Mouse (Mus musculus) B cell, adult 2 months (primary cell): ENCODE measurements around the gene Wdr35.
A peak's percentile ranks its signal among the peaks of the same experiment; 100 is the strongest.

Experiments
- DNase-seq, 2 experiments: peaks; one replicate each; pipeline ENCODE4 v3.0.0; 2022

Gene Wdr35

DNA sequence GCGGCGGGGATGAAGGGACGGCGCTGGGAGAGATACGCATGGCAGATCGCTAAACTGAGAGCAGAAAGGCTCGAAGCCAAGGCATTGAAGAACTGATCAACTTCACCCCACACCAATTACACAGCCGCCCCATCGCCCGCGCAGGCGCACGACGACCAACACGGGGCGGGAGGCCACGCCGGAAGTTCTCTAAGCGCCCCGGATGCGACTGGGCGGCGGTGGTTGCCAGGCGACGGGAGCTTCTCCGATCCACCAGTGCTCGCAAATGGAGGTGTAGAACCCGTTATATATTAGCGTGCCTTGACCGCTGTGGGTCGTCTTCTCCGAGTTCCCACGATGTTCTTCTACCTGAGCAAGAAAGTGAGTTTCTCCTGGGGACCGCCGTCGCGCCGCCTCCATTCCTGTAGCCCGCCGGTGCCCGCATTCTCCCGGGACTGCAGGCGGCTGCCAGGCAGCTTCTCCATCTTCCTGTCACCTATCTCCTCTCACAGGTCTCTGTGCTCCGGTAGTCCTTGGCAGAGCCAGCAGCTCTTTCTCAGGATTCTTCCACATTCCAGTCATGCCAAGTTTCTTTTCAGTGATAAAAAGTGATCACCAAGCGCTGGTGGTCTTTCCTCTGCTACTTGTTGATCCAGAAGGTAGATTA, at the start of gene Wdr35:
TSS of gene Wdr35 (plus strand) at position 73 of the 646 bp plus-strand sequence.
- DNase-seq = peak; percentile 94 to 95

DNA sequence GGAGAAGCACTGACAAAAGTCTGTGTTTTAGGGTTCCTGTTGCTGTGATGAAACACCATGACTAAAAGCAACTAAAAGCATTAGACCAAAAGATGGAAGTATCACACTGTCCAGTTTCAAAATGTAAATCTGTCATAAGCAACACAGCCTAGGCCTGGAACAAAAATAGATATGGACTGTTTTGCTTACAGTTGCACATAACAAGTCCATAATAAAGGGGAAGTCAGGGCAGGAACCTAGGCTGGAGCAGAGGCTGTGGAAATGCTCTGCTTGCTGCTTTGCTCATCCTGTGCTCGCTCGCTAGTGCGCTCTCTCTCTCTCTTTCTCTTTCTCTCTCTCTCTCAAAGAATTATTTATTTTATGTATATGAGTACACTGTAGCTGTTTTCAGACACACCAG, 46.0 kb upstream of the Wdr35 start:
- DNase-seq = peak; percentile 37 to 48

DNA sequence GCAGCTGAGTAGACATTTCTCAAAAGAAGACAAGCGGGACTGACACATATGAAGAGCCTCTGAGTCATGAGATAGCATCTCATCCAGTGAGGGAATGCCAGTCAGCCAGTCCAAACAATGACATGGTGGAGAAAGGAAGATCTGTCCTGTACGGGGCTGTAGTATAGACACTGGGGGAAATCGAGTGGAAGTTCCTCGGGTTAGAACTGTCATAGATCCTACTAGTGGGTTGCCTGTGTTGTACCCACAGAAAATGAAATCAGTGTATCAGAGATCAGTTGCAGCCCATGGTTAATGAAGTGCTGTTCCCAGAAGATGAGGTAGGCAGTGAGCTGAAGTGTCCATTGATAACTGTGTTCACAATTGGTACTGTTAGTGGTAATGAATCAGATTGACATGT, 44.9 kb upstream of the Wdr35 start:
- DNase-seq = no peak

DNA sequence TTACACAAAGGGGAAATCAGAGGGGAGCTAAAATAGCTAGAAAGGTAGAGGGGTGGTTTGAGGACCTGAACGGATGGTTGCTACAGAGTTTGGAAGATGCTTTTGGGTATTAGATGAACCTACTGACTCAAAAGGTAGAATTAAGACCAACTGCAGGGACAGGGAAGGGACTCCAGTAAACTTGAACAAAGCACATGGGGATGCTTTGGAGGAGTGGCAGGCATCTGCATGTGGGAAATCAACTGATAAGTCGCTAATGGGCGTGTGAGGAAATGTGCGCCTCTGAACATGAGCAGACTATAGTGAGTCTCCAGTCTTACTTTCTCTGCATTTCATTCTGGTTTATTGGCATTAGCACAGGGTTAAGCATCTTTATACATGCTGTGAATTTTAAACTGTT, 42.6 kb upstream of the Wdr35 start:
- no peak for DNase-seq

DNA sequence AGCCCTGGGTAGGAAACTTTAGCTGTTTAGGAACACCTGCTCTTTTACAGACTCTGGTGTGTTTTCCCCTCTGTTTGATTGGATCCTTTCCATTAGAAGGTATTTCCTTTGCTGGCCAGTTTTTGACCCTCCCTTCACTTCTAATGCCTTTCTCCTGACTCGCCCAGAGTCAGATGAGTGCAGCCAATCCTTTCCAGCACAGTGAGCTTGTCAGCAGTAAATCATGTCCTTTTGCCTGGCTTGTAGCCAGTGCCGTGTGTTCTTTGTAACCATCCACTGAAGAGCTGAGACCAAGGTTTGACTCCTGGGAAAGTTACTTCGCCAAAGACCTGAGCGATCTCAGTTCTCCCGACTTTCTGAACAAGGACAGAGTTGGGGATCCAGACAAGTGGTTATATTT, 38.3 kb upstream of the Wdr35 start:
- no peak for DNase-seq

DNA sequence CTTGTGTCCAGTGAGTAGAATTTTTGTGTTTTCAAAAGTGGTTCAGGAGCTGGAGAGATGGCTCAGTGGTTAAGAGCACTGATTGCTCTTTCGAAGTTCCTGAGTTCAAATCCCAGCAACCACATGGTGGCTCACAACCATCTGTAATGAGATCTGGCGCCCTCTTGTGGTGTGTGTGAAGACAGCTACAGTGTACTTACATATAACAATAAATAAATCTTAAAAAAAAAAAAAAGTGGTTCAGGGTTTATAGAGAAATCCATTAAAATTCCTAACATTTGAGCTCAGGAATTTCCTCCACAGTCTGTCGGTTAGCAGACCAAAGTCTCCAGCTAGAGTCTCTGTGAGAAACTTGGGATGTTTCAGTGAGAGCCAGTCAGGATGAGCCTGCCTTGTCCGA, 37.5 kb upstream of the Wdr35 start:
- DNase-seq = peak; percentile 54

DNA sequence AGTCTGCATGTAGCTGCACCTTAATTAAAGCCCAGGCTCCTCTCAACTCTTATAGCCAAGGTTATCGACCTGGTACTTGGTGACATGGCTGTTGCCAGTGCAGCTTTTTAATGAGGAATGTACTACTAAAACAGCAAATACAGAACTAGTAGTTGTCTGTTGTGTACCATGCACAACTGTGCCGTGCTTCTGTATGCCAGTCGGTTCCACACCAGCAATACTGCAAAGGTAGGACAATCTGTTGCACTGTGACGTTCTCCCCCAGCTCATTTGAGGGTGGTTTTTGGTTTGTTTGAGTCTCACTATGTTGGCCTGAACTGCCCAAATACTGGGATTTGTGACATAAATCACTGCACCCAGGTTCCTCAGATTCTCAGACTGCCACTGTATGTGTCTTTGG, 34.2 kb upstream of the Wdr35 start:
- no peak for DNase-seq

DNA sequence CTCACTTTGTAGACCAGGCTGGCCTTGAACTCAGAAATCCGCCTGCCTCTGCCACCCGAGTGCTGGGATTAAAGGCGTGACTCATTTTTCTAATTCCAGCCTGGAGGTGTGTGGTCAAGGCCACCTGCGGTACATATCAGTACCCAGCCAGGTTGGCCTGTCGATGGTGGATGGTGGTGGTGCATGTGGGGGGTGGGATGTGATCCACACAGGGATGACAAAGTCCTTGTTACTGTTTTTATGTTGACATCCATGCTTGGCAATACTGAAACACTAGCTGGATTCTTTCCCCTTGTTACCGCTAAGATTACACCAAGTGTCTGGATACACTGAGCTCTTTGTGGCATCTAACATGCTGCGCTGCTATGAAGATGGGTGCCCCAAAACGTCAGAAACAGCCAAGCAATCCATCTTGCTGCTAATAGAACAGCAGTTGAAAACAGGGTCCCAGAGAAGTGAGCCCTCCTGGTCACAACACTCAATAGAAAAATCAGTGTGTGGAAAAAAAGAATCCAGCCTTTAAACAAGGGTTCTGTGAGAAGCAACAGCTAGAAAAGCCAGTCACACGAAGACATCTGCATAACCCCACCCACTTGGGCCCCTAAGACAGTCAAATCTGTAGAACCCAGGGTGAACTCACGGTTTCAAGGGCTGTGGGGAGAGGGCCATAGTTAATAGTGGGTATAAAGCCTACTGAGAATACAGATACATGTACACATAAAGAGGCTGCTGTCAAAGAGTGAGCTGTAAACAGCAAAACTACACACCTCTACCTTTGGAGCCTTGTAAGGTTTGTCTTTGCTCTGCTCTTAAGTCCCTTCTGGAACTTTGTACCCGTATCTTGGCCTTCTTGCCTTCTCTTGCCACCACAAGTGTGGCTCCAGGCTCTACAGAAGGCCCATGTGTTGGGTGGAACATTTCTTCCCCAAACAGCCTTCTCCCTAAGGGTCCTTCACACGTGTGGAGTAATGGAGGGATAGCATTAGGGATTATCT, 33.4 kb upstream of the Wdr35 start:
- DNase-seq = no peak

DNA sequence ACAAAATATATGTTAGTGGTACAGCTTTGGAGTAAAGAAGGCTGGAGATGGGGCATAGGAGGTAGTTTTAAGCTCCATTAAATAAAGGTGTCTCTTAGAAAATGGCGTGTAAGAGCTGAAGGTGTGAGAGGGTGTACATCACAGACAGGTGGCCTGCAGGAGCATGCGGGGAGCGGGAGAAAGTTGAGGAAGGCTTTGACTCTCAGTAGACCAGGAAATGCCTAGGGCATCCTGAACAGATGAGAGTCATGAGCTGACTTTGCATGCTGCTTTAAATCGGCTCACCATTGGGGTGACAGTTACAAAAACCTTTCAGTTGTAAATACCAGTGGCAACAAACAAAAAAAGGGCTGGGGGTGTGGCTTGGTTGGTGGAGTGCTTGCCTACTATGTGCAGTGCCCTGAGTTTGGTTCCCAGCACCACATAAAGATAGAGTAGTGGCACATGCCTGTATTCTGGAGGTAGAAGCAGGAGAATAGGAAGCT, 32.5 kb upstream of the Wdr35 start:
- DNase-seq = no peak

DNA sequence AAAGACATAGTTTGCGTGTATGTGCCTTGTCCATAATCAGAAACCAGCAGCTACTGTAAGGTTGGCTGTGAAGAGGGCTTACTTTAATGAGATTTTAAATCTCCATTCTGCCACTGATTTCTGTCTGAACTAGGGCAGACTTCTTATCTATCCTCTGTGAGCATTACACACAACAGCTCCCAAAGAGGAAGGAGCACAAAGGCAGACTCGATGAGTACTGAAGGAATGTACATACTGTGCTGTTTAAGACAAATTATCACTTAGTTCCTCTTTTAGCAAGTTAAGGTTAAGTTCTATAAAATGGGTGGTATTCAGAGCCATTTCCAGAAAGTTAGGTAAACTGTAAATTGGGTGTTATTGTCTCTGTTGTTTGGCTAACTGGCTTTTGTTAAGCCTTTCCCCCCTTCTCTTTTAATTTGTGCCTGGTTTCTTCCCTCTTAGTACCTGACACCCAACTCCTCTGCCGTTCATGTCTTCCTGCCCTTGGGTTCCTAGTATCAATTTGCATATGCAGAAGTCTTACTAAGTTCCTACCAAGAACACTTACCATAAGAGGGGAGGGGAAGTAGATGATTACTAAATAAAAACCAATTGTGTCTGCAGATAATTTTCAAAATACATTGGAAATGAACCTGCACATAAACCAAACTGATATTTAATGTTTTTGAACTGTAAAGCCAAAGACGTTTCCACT, 31.8 kb upstream of the Wdr35 start:
- peak; percentile 33 to 36 for DNase-seq

DNA sequence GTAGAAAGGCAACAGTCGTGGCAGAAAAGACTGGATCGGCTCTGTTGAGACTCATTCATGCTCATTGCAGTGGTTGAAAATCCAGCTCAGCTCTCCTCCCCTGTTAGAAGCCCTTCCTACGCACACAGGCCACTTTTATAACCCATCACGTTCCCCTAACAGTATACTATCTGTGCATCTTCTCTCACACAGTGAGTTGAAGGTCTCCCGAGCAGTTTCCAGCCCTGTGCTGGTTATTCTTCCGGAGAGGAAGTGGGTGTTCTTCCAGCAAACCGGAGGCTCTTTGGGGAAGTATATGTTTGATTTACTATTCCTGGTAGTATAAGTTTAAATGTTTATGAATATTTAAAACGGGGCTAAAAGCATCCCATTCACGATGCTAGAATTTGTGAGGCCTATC, 26.5 kb upstream of the Wdr35 start:
- DNase-seq = no peak

DNA sequence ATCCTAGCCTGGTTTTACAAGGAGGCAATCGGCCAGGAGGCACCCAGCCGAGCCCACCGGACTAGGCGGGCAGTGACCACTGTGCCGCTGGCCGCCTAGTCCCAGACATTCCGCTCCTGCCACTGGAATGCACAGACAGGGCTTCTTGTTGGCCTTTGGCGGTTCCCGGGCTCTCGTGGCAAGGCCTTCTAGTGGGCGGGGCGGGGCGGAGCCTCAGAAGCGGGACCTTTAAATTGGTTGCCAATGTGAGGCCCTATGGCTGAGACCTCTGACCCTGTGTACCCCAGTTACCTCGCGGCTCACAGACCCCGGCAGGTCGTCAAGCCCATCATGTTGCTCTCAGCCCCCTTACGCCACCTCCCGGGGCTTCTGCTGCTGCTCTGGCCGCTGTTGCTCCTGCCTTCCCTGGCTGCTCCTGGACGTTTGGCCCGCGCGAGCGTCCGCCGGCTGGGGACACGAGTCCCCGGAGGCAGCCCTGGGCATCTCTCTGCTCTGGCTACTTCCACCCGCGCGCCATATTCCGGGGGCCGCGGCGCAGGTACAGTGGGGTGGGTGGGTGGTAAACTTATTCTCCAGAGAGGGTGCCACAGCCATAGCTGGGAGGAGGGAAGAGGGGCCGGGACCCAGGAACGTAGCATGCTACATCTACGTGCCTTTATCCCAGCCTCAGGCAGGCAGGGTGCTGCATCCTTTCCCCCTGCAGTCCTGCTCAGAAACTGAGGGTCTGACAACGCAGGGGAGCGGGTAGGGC, 25.8 kb upstream of the Wdr35 start, which contains the start of gene Matn3:
TSS of gene Matn3 (plus strand) at position 216 of the 751 bp plus-strand sequence.
- peak; percentile 71 for DNase-seq

DNA sequence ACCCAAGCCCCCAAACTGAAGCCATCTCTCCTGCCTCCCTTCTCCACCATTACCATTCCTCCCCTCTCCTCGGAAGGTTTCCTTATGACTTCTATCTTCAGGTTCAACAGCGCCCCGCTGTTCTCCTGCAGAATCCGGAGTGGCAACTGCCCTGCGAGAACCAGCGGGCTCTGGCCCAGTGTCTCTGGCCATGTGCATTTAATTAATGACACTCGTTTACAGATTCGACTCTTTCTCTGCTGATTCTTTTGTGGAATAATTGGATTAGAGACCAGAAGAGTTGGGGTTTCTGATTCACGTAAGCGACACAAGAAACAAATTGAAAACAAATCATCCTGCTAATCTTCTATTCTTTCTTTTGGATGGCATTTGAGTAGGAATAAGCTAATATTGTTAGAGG, 20.6 kb upstream of the Wdr35 start:
- DNase-seq = no peak

DNA sequence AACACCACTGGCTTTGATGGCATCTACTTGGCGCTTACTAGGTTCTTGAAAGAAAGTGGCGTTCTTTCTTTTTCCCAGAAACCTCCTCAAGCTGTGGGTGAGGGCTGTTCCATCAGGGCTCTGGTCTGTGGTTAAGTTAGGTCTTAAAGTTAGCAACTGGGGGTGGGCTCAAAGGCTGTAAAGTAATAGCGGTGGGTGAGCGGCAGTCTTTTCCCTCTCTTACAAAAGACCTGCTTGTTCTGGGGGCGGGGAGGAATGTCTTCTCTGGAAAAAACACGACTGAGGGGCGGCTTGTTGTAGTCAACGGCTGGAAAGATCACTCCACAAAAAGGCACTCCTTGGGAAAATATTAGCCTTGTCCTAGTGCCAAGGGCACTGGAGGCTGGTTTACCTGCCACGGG, 19.5 kb upstream of the Wdr35 start:
- no peak for DNase-seq

DNA sequence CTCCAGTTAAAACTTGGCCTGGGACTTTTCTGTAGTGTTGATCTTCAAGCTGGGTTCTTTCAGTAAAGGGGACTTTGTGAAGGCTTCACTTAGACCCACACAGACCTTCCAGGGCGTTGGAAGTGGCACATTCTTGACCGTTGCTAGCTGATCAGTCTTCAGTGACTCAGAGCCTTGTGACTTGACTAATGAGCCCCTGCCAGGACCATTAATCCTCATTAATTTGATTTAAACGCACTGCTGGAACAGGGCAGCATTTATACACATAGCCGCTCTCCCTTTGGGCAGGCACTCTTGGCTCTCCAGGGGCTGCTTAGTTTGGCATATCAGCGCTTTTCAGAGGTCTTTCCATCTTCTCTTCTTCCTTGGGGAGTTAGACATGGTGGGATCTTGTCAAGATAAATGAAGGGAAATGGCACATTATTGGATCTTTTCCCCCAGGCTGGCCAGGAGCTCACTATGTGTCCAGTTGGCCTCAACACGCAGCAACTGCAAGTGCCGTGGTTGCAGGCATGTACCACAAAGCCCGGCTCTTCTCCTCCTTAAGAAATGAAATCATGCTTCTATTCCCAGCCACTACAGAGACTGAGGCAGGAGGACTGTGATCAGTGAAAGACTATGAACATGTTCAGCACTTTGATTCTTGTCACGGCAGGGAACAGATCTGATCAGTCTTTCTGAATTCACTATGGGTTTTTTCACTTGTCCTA, 11.9 kb upstream of the Wdr35 start:
- no peak for DNase-seq

DNA sequence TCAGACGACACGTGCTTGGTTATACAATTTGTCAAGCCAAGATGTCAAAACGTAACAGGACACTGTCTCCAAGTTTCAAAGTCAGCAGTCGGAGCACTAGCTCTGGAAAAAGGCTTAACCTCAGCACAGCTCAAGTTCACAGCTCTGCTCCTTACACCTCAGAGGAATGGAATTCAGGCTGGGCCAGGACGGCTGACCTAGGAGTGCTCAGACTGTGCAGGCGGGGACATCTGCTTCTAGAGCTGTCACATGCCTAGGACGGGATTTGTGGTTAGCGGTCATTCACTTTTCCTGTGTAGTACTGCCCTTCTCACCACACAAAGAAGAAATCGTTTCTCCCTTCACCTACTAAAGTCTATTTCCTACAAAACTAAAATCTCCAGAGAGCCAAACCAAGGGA, 3.9 kb upstream of the Wdr35 start:
- no peak for DNase-seq

DNA sequence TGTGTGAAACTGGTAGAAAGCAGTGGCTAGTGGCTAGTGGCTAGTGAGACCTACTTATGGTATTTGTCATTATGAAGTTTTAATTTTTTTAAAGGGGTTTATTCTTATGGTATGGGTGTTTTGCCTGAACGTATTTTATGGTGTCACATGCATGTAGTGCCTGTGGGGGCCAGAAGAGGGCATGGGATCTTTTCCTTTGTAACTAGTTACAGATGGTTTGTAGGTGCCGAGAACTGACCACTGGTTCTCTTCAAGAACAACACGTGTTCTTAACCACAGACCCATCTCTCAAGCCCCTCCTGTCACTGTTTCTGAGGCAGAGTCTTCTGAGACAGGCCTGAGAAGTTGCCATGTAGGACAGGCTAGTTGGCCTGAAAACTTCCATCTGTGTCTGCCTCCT, 1.4 kb downstream of the Wdr35 start:
- no peak for DNase-seq

DNA sequence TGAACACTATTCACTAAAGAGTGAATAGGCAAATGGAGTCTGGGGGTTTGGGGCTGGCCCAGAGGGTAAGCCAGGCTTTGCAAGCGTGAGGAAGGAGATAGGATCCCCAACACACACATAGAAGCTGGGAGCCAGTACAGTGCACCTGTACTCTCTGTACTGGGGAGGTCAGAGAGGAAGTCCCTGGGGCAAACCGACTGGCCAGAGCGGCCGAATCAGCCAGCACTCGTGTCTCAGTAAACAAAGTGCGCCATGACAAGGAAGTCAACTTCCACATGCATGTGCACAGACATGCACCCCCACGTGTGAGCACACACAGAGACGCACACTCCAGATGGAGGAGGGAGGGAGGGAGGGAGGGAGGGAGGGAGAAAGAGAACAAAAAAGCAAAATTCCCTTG, 19.5 kb downstream of the Wdr35 start:
- no peak for DNase-seq

DNA sequence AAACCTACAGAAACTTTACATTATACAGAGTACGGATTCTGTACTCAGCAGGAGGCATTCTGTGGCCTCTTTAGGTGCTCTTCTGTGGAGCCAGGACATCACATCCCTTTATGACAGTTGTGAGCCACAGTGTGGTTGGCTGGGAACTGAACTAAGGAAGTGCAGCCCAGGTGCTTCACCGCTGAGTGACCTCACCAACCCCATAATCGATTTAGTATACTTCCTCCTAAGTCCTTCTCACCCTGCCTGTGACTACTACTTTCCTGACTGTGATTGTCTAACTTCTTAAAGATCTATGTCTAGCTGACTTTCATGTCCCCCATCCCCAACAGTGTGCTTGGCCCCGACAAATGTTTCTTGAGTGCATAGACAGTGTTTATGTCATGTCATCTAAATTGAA, 24.6 kb downstream of the Wdr35 start:
- DNase-seq = peak; percentile 23 to 28

DNA sequence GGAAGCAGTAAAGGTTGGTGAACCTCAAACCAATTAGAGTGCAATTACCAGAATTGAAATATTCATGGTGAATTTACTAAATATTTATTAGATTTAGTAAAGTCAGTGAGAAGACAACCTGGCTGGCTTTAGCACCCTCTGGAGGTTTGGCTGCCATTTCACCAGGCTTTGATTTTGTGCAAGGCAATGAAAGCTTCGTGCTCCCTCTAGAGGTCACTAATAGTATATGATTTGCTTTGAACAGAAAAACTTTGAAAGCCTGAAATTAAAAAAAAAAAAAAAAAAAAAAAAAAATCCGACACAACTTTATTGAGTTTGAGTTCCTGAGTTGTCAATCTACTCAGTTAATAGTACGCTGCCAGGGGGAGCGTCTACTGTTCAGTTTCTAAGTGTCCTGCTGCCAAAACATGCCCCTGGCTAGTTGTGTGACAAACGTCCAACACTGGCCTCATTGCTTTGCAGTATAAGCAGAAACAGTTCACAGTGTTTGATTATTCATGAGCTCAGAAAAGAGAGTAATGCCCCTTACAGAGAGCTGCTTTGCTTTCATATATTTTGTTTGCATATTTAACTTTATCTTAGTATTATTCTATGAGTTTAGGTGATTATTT, 28.5 kb downstream of the Wdr35 start:
- DNase-seq = peak; percentile 60 to 69

DNA sequence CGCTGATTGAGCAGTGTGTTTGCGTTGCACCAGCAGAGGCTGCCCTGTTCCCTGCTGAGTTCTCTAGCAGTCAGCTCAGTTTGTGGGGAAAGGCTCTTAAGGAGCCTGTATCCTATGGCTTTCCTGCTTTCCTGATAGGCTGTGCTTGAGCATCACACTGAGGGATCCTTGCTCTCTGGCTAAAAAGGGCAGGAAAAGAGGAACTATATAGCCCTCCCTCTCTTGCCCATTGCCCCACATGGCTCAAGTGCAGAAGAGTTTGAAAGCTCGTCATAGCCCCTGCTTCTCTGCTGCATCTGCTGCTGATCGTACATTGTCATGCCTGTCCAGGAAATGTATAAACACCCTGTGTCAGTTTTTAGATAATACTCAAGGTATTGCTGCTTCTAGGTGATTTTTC, 33.5 kb downstream of the Wdr35 start:
- DNase-seq = no peak

DNA sequence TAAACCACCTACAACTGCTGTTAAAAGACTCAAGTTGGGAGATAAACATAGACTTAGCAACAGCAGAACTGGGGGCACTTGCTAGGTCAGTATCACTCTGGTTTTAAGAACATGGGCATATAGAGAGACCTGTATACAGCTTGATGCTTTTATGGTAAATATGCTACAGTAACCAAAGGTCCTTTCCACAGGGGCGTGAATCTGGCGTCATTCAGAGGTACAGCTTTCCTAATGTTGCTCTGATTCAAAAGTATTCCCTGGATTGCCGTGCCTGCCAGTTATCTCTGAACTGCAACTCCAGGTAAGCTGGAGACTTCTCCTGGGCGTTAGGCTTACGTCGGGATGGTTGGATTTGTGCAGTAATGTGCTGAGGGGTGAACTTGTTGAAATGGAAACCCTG, 34.1 kb downstream of the Wdr35 start:
- DNase-seq = no peak
